In genomic region chr6:28813057-28813456, GRCm38 (mm10) we compare ENCODE assay signal across 14 mouse cellular contexts. TPM values are rescaled to one million over a fixed set of nuclear protein-coding genes. Genes with fewer than 3 reads are reported as not detected.
"Had no signal": no experiment of that assay in that cellular context is flagged by ENCODE, and none has a peak within 500 bp of the region (broad histone marks: within the 10 kb centered on the region; RNA-seq: fewer than 3 reads in every experiment).

No protein-coding gene starts in this region.

- H3K27ac ChIP-seq: kidney, postnatal 0 days; limb, embryonic 10.5 days; liver, embryonic 15.5 days; midbrain, embryonic 13.5 days had no signal

- ATAC-seq: lung, postnatal 0 days; midbrain, embryonic 13.5 days had no signal

- H3K4me3 ChIP-seq: limb, embryonic 10.5 days; liver, embryonic 15.5 days; midbrain, embryonic 13.5 days had no signal

- DNase-seq: kidney, adult 11 months; kidney, adult 9 months; kidney, postnatal 4 days; lung, adult 2 months; lung, postnatal 36 days; spleen, adult 18-20 months; thymus, adult 18-20 months; thymus, postnatal 25 days had no signal

- H3K4me1 ChIP-seq: limb, embryonic 10.5 days; liver, embryonic 15.5 days had no signal

RNA-seq across cellular contexts. Expression of gene Lrrc4, which starts 18.5 kb away (rescaled TPM):
- total RNA-seq: megakaryocyte progenitor cell, adult 5-6 weeks had no signal
